Mouse (Mus musculus) lung, postnatal 0 days (tissue): ENCODE data around the gene Tmem109.

ENCODE experiments used
- CTCF ChIP-seq: IDR thresholded peaks from 2 replicates; pipeline ENCODE4 v1.5.1; 2016; ENCODE audit warnings: antibody characterized with exemption, mild to moderate bottlenecking
- EP300 ChIP-seq: IDR thresholded peaks from 2 replicates; pipeline ENCODE4 v1.6.1; 2016; ENCODE audit warnings: antibody characterized with exemption, mild to moderate bottlenecking, control low read depth

- TF ChIP-seq EP300 (no peak), CTCF (no peak)
Measured at GRCm38 (mm10) chr19:10847311-10848087, 34.3 kb downstream of the Tmem109 start.
